Mouse (Mus musculus) embryonic stem cell, embryonic (primary cell): ENCODE measurements around the gene Gm4491.

Experiments
- CTCF ChIA-PET, 4 experiments: fragments of 300-600 bp in 2 of 4; fragments of 350-600 bp in 2 of 4; sonication (Branson Sonifier 250); formaldehyde crosslinking; loops; one replicate each; lab custom pipeline; 2022; ENCODE audit warnings: inconsistent platforms in 2 of 4; lab: Charles Lee
- POLR2A ChIA-PET, 4 experiments: fragments of 300-600 bp in 2 of 4; fragments of 350-600 bp in 2 of 4; sonication (Branson Sonifier 250); formaldehyde crosslinking; loops; one replicate each; lab custom pipeline; 2022; ENCODE audit warnings: antibody characterized with exemption in 4 of 4, inconsistent platforms in 1 of 4; lab: Charles Lee

Gene Gm4491

DNA sequence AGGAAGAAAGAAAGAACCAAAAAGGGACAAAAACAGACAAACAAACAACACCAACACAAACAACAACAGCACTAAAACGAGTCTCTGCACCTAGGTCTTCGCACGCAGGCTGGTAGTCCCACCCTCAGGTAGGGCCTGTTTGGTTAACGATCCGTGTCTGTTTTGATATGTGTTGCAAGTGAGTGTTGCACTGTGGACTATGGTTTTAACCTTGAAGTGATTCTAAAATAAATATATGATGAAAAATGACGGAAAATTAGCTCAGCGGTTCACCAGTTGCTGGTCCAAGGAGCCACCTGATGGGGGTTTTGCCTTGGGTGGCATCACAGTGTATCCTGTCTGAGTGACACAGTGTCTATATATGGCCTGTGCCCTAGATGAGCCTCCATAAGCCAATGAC, 14.1 kb downstream of the Gm4491 start:
- ChIA-PET POLR2A (interaction anchor here in 1 of 4 experiments (0.5 to 0.6 kb wide), 2 partner anchors 10 to 534 kb away, joined by 3 read pairs; no protein-coding TSS in a partner anchor), CTCF (no interaction called here)

DNA sequence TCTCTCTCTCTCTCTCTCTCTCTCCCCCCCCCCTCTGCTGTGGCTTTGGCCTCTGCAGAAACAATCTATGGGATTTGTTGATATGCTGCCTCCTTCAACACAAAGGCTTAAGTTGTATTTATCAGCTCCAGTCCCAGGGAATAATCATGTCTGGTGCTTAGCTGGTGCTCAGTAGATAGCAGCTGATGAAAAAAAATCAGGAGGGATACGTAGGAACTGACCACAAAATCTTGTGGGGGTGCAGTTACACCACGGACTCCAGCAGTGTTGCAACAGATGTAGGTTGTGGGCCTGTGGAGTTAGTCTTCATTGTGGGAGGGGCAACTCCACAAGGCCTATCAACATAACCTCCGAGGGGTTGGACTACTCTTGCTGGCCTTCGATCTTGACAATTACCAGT, 19.8 kb downstream of the Gm4491 start:
- ChIA-PET POLR2A (no interaction called here), CTCF (interaction anchor here in 1 of 4 experiments (0.6 to 0.7 kb wide), 3 partner anchors 8 to 276 kb away, joined by 3 to 23 read pairs (median 3); partner anchors contain the start of gene Gjb2)

DNA sequence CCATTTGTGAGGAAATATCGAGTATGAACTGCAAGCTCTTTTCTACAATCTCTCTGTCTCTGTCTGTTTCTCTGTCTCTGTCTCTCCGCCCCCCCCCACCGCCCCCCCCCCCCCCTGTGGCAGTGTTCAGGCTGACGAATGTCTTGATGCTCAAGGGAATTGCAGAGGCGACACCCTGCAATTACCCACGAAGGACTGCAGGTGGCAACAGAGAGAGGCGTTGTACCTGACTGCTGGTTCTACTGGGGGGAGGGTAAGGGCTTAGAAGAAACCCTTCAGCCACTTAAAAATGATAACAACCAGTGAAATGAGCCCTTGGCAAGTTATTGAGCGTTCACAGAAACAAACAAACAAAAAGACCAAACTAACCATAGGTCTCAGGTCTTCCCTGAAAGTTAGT, 22.7 kb downstream of the Gm4491 start:
- POLR2A ChIA-PET: interaction anchor here in 1 of 4 experiments (0.6 to 1.4 kb wide), 3 partner anchors 35 to 247 kb away, joined by 3 to 5 read pairs (median 3); partner anchors contain the start of gene Gja3
- CTCF ChIA-PET: interaction anchor here (0.7 to 1.6 kb wide), 10 partner anchors 12 to 501 kb away, joined by 3 to 8 read pairs (median 3); partner anchors contain the start of gene Gjb2 (in 1 of the 4)

DNA sequence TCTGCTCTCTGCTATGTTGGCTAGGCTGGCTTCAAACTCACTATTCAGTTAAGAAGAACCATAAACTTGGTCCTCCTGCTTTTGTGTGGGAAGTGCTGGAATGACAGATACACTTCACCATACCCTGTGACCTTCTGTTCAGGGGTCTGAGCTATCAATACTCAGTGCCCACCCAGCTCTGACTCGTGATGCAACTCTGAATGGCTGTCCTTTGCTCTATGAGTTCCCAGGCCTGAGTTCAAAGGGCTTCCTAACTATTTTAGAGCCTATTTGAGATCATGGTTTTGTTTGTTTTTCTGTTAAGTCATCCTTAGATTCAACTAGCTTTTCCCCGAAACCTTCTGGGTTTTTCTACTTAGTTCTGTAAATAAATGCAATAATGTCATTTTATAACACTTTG, 25.7 kb downstream of the Gm4491 start:
- POLR2A ChIA-PET: no interaction called here
- CTCF ChIA-PET: no interaction called here

DNA sequence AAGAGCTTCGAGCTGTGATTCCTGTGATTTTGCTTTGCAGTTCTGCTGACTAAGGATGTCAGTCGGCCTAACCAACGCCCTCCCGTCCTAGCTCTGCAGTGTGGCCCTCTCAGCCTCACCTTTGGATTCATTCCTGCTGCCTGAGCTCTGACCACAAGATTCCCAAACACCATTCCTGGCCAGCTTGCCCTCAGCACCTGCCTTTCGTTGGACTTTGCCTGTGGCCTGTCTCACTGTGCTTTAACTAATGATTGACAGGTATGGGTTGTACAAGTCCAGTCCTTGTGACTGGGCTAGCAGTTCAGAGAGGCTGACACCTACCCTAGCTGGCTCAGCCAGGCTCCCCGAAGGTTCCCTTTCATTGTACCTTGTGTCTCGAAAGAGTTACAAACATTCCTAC, 26.6 kb downstream of the Gm4491 start:
- ChIA-PET POLR2A (interaction anchor here in 1 of 4 experiments (0.6 kb wide), 1 partner anchor 168 kb away, joined by 4 read pairs; no protein-coding TSS in a partner anchor), CTCF (interaction anchor here in 1 of 4 experiments (0.6 kb wide), 1 partner anchor 183 kb away, joined by 4 read pairs; no protein-coding TSS in a partner anchor)

DNA sequence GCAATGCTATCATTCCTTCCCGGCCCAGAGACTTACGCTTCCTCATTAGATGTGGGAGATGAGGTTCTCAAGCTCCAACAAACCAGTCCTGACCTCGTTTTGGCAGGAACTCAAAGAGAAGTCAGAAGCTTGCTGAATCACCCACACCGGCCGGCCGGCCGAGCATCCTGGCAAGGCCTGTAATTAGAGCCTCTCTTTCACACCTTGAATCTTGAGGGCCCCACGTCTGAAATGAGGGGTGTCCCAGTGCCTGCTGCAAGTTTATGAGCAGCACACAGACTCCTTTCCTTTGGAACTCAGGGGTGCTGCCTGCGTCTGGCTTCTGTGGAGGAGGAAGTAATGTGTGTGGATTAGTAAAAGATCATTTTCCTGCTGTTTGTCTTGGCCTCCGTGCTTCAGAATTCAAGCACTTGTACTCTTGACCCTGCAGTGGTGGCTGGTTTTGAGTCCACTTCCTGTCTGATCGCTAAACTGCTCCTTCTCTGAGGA, 31.5 kb downstream of the Gm4491 start:
- ChIA-PET CTCF (interaction anchor here in 2 of 4 experiments (0.6 to 1.1 kb wide), 2 partner anchors 23 to 237 kb away, joined by 4 to 5 read pairs; no protein-coding TSS in a partner anchor), POLR2A (no interaction called here)

DNA sequence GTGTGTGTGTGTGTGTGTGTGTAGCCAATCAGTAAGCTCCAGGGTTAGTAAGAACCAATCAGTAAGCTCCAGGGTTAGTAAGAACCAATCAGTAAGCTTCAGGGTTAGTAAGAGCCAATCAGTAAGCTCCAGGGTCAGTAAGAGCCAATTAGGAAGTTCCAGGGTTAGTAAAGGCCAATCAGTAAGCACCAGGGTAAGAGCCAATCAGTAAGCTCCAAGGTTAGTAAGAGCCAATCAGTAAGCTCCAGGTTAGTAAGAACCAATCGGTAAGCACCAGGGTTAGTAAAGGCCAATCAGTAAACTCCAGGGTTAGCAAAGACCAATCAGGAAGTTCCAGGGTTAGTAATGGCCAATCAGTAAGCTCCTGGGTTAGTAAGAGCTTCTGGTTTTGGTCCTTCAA, 32.8 kb downstream of the Gm4491 start:
- CTCF ChIA-PET: interaction anchor here in 1 of 4 experiments (0.9 kb wide), 1 partner anchor 326 kb away, joined by 5 read pairs; no protein-coding TSS in a partner anchor
- POLR2A ChIA-PET: interaction anchor here in 2 of 4 experiments (0.6 to 1.3 kb wide), 3 partner anchors 23 to 332 kb away, joined by 3 to 4 read pairs (median 4); no protein-coding TSS in a partner anchor

DNA sequence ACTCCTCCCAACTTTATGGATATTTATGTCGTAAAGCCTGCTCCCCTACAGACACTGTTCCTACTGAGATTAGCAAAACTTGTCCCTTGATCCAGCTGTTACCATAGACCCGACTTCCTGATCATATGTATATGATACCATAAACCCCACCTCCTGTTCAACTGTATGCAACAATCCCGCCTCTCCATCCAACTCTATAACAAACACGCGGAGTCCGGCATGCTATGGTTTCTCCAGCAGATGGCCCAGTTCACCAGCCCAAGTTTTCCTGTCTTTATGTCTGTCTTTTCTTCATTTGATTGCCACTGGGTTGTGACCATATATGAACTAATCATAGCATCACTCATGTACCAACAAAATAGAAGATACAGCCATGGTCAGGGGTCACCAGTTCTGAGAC, 40.1 kb downstream of the Gm4491 start:
- CTCF ChIA-PET: interaction anchor here in 2 of 4 experiments (0.6 to 1.9 kb wide), 2 partner anchors 34 to 287 kb away, joined by 3 to 6 read pairs; no protein-coding TSS in a partner anchor
- POLR2A ChIA-PET: no interaction called here

DNA sequence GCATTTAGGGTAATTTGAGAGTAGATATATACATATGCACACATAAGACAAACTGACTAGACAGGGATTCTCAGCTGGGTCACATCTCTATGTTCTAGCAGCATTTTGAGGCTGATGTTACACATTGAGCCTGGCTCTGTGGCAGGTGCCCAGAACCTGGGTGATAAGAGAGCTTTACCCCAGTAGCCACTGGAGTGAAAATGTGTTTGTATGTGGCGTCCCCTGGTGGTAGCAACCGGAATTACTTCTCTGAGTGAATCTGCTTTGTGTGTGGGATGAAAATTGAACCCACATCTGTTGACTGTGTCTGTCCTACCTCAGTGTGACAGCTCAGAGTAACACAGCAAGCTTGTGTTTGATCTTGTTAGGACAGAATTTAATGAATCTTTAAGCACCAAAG, 45.8 kb downstream of the Gm4491 start:
- CTCF ChIA-PET: interaction anchor here in 3 of 4 experiments (0.6 to 3.1 kb wide), 19 partner anchors 8 to 694 kb away, joined by 3 to 14 read pairs (median 4); partner anchors contain the start of gene Gja3 (in 2 of the 3)
- POLR2A ChIA-PET: interaction anchor here in 1 of 4 experiments (1.3 kb wide), 1 partner anchor 100 kb away, joined by 3 read pairs; no protein-coding TSS in a partner anchor

DNA sequence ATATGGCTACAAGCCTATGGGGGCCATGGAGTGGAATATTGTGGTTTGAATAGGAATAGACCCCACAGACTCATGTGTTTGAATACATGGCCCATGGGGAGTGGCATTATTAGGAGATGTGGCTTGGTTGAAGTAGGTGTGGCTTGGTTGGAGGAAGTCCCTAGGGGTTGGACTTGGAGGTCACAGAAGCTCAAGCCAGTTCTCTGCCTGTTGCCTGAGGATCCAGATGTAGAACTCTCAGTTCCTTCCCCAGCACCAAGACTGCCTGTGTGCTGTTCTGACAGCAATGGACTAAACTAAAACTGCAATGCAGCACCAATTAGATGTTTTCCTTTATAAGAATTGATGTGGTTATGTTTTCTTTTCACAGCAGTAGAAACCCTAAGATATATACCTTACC, 49.6 kb downstream of the Gm4491 start:
- POLR2A ChIA-PET: interaction anchor here in 1 of 4 experiments (0.9 kb wide), 1 partner anchor 103 kb away, joined by 3 read pairs; no protein-coding TSS in a partner anchor

More for the DNA sequence above, 49.6 kb downstream of the Gm4491 start:
- CTCF ChIA-PET: interaction anchor here in 1 of 4 experiments (0.5 kb wide), 1 partner anchor 154 kb away, joined by 10 read pairs; no protein-coding TSS in a partner anchor
